Mouse (Mus musculus) lung, adult 2 months (tissue): ENCODE data around the gene Tek.

Experiments used
- CTCF ChIP-seq: fragments of 200-500 bp; IDR thresholded peaks from 2 replicates; pipeline ENCODE4 v1.5.1; 2011; ENCODE audit warnings: mild to moderate bottlenecking, low read length, control low read depth; ENCODE audit not compliant: insufficient read depth
- POLR2A ChIP-seq: fragments of 200-500 bp; IDR thresholded peaks from 2 replicates; pipeline ENCODE4 v1.6.1; 2011; ENCODE audit warnings: low read depth, mild to moderate bottlenecking, control low read depth, low read length, borderline replicate concordance; ENCODE audit errors: extremely low read depth

DNA sequence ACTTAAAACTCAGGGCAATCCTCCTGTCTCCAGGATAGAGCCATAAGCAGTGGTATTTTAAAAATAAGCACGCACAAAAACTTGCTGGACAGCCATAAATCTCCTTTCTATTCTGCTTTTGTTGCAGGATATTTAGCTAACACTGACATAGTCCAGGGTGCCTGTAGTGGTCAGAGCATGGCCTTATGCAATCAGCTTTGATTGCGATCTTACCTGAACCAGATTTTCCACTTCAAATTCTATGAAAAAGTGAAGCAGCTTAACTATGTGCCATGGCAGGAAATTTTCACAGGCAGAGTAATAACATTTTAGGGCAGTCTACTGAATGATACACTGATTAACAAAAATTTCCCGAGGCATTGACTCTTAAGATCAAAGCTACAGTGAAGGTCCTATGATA, 115.2 kb downstream of the Tek start:
- TF ChIP-seq CTCF (no peak), POLR2A (no peak)
